Mouse (Mus musculus) ES-Bruce4 (cell line): ENCODE measurements around the gene Slc6a11.

ENCODE experiments used
- CTCF ChIP-seq: IDR thresholded peaks from one replicate; pipeline ENCODE4 v1.8.1; 2011; ENCODE audit warnings: low read depth, low read length
- EP300 ChIP-seq: IDR thresholded peaks from 2 replicates; pipeline ENCODE4 v1.6.1; 2011; ENCODE audit warnings: low read depth, low read length; ENCODE audit not compliant: insufficient read depth
- POLR2A ChIP-seq: IDR thresholded peaks from one replicate; pipeline ENCODE4 v1.8.1; 2011; ENCODE audit warnings: low read length; ENCODE audit not compliant: insufficient read depth

GRCm38 (mm10) chr6:114092216-114092615 lies 38.8 kb upstream of the Slc6a11 start:
- TF ChIP-seq POLR2A (no peak), CTCF (no peak), EP300 (no peak)
